Mouse (Mus musculus) MEL (cell line): ENCODE data around the gene Gm765. TPM values are rescaled to one million over a fixed set of nuclear protein-coding genes. Genes with fewer than 3 reads are reported as not detected.

Source experiments
- DNase-seq: peaks from one replicate; pipeline ENCODE4 v3.0.0; 2011; ENCODE audit warnings: low read depth, low spot score
- H3K27ac ChIP-seq: 2 replicates; pipeline ENCODE4 v1.5.1; 2012; ENCODE audit warnings: low read depth, mild to moderate bottlenecking, control low read depth, low read length, moderate library complexity; ENCODE audit not compliant: control insufficient read depth
- H3K27me3 ChIP-seq, 2 experiments: fragments of 150-350 bp in 1 of 2; sonication (generic) in 1 of 2; 2 replicates each; pipeline ENCODE4 v1.6.1; 2012; ENCODE audit warnings: low read length in 2 of 2, mild to moderate bottlenecking in 2 of 2, improper control_type of control experiment in 1 of 2, moderate library complexity in 1 of 2; ENCODE audit not compliant: insufficient read depth in 2 of 2, control insufficient read depth in 1 of 2
- H3K36me3 ChIP-seq, 2 experiments: 2 replicates each; pipeline ENCODE4 v1.6.1; 2012 to 2014; ENCODE audit warnings: low read length in 2 of 2, improper control_type of control experiment in 1 of 2, inconsistent platforms in 1 of 2, mild to moderate bottlenecking in 1 of 2; ENCODE audit not compliant: insufficient read depth in 2 of 2, control insufficient read depth in 1 of 2
- H3K4me1 ChIP-seq, 2 experiments: fragments of 150-350 bp in 1 of 2; sonication (generic) in 1 of 2; 2 replicates each; pipeline ENCODE4 v1.6.1; 2012; ENCODE audit warnings: low read length in 2 of 2, improper control_type of control experiment in 1 of 2, mild to moderate bottlenecking in 1 of 2; ENCODE audit not compliant: insufficient read depth in 2 of 2, control insufficient read depth in 1 of 2
- H3K4me3 ChIP-seq, 2 experiments: fragments of 150-350 bp in 1 of 2; sonication (generic) in 1 of 2; 2 replicates each; pipeline ENCODE4 v1.5.1; 2012; ENCODE audit warnings: low read depth in 2 of 2, low read length in 2 of 2, mild to moderate bottlenecking in 2 of 2, moderate library complexity in 2 of 2, control low read depth in 1 of 2, improper control_type of control experiment in 1 of 2; ENCODE audit not compliant: control insufficient read depth in 1 of 2, insufficient read depth in 1 of 2
- H3K79me2 ChIP-seq: 2 replicates; pipeline ENCODE4 v1.6.1; 2012; ENCODE audit warnings: mild to moderate bottlenecking, low read length, moderate library complexity; ENCODE audit not compliant: control insufficient read depth, poor library complexity, insufficient read depth
- H3K9ac ChIP-seq: 2 replicates; pipeline ENCODE4 v1.6.1; 2012; ENCODE audit warnings: low read depth, mild to moderate bottlenecking, control low read depth, low read length, moderate library complexity; ENCODE audit not compliant: control insufficient read depth, poor library complexity, severe bottlenecking
- H3K9me3 ChIP-seq: fragments of 150-350 bp; sonication (generic); replicated peaks from 2 replicates; pipeline ENCODE4 v1.6.1; 2012; ENCODE audit warnings: mild to moderate bottlenecking, low read length, improper control_type of control experiment, moderate library complexity; ENCODE audit not compliant: insufficient read depth
- CHD1 ChIP-seq: IDR thresholded peaks from 2 replicates; pipeline ENCODE4 v1.6.1; 2012; ENCODE audit warnings: low read depth, mild to moderate bottlenecking, inconsistent platforms, low read length, improper control_type of control experiment
- CHD2 ChIP-seq: IDR thresholded peaks from 2 replicates; pipeline ENCODE4 v1.6.1; 2011; ENCODE audit warnings: low read length, improper control_type of control experiment
- E2F4 ChIP-seq: IDR thresholded peaks from 2 replicates; pipeline ENCODE4 v1.6.1; 2011; ENCODE audit warnings: low read depth, low read length, improper control_type of control experiment, borderline replicate concordance
- ETS1 ChIP-seq: IDR thresholded peaks from 2 replicates; pipeline ENCODE4 v1.6.1; 2012; ENCODE audit warnings: low read depth, mild to moderate bottlenecking, inconsistent platforms, low read length, improper control_type of control experiment, moderate library complexity
- GABPA ChIP-seq: IDR thresholded peaks from 2 replicates; pipeline ENCODE4 v1.6.1; 2012; ENCODE audit warnings: low read depth, mild to moderate bottlenecking, inconsistent platforms, low read length, improper control_type of control experiment, moderate library complexity
- GATA1 ChIP-seq: IDR thresholded peaks from 2 replicates; pipeline ENCODE4 v1.6.1; 2011; ENCODE audit warnings: low read depth, low read length, improper control_type of control experiment
- HCFC1 ChIP-seq: IDR thresholded peaks from 2 replicates; pipeline ENCODE4 v1.6.1; 2012; ENCODE audit warnings: low read depth, mild to moderate bottlenecking, inconsistent platforms, low read length, improper control_type of control experiment, moderate library complexity
- JUND ChIP-seq: IDR thresholded peaks from 2 replicates; pipeline ENCODE4 v1.6.1; 2011; ENCODE audit warnings: low read depth, mild to moderate bottlenecking, improper control_type of control experiment, low read length
- MAFK ChIP-seq: IDR thresholded peaks from 2 replicates; pipeline ENCODE4 v1.6.1; 2011; ENCODE audit warnings: low read depth, mild to moderate bottlenecking, low read length, improper control_type of control experiment, borderline replicate concordance
- MAX ChIP-seq: IDR thresholded peaks from 2 replicates; pipeline ENCODE4 v1.6.1; 2011; ENCODE audit warnings: low read length, improper control_type of control experiment
- MEF2A ChIP-seq: IDR thresholded peaks from 2 replicates; pipeline ENCODE4 v1.6.1; 2014; ENCODE audit warnings: low read depth, mild to moderate bottlenecking, inconsistent platforms, low read length, improper control_type of control experiment; ENCODE audit not compliant: poor library complexity, insufficient replicate concordance, severe bottlenecking; ENCODE audit errors: extremely low read depth
- MYB ChIP-seq: IDR thresholded peaks from 2 replicates; pipeline ENCODE4 v1.6.1; 2011; ENCODE audit warnings: mild to moderate bottlenecking, low read depth, low read length, improper control_type of control experiment
- NELFE ChIP-seq: IDR thresholded peaks from 2 replicates; pipeline ENCODE4 v1.6.1; 2011; ENCODE audit warnings: low read depth, low read length, improper control_type of control experiment
- NRF1 ChIP-seq: IDR thresholded peaks from 2 replicates; pipeline ENCODE4 v1.6.1; 2014; ENCODE audit warnings: low read depth, mild to moderate bottlenecking, inconsistent platforms, low read length, improper control_type of control experiment, moderate library complexity; ENCODE audit not compliant: poor library complexity, insufficient read depth, severe bottlenecking
- POLR2AphosphoS5 ChIP-seq: IDR thresholded peaks from 2 replicates; pipeline ENCODE4 v1.6.1; 2012; ENCODE audit warnings: low read depth, borderline replicate concordance, mild to moderate bottlenecking, inconsistent platforms, low read length, moderate library complexity, mixed read lengths
- SIN3A ChIP-seq: IDR thresholded peaks from 2 replicates; pipeline ENCODE4 v1.6.1; 2012; ENCODE audit warnings: low read length, improper control_type of control experiment, inconsistent platforms
- SMC3 ChIP-seq: IDR thresholded peaks from 2 replicates; pipeline ENCODE4 v1.6.1; 2011; ENCODE audit warnings: low read depth, low read length, improper control_type of control experiment
- TAL1 ChIP-seq: IDR thresholded peaks from 2 replicates; pipeline ENCODE4 v1.6.1; 2012; ENCODE audit warnings: mild to moderate bottlenecking, inconsistent platforms, low read length, moderate library complexity, mixed read lengths
- TBP ChIP-seq: IDR thresholded peaks from 2 replicates; pipeline ENCODE4 v1.8.0; 2011; ENCODE audit warnings: low read depth, low read length, improper control_type of control experiment
- UBTF ChIP-seq: IDR thresholded peaks from 2 replicates; pipeline ENCODE4 v1.6.1; 2012; ENCODE audit warnings: low read depth, mild to moderate bottlenecking, inconsistent platforms, low read length, improper control_type of control experiment, moderate library complexity, borderline replicate concordance; ENCODE audit not compliant: insufficient read depth
- USF1 ChIP-seq: IDR thresholded peaks from 2 replicates; pipeline ENCODE4 v1.6.1; 2014; ENCODE audit warnings: low read depth, mild to moderate bottlenecking, inconsistent platforms, low read length, improper control_type of control experiment, moderate library complexity
- USF2 ChIP-seq, 2 experiments: IDR thresholded peaks; 2 replicates each; pipeline ENCODE4 v1.6.1; 2011 to 2012; ENCODE audit warnings: improper control_type of control experiment in 2 of 2, low read length in 2 of 2, borderline replicate concordance in 1 of 2, inconsistent platforms in 1 of 2, low read depth in 1 of 2, mild to moderate bottlenecking in 1 of 2; ENCODE audit not compliant: insufficient read depth in 1 of 2
- ZKSCAN1 ChIP-seq: IDR thresholded peaks from 2 replicates; pipeline ENCODE4 v1.6.1; 2012; ENCODE audit warnings: low read depth, mild to moderate bottlenecking, inconsistent platforms, low read length, improper control_type of control experiment, moderate library complexity
- ZMIZ1 ChIP-seq: IDR thresholded peaks from 2 replicates; pipeline ENCODE4 v1.6.1; 2012; ENCODE audit warnings: low read depth, mild to moderate bottlenecking, inconsistent platforms, low read length, improper control_type of control experiment, moderate library complexity
- ZNF384 ChIP-seq: IDR thresholded peaks from 2 replicates; pipeline ENCODE4 v1.6.1; 2012; ENCODE audit warnings: low read depth, mild to moderate bottlenecking, inconsistent platforms, low read length, improper control_type of control experiment
- polyA plus RNA-seq, 2 experiments: library from polyadenylated mRNA; stranded (reverse) in 1 of 2; unstranded in 1 of 2; fragments of >175 nt in 1 of 2; fragments of >200 nt in 1 of 2; gene quantifications; 2 replicates each; pipeline versions ENCODE4 v1.2.1 to v1.2.4; 2012; ENCODE audit warnings: low replicate concordance in 2 of 2, low read depth in 1 of 2; ENCODE audit not compliant: insufficient read length in 2 of 2, insufficient read depth in 1 of 2, missing spikeins in 1 of 2
- total RNA-seq: library from RNA; depleted of rRNA; stranded (reverse); fragments of 300-350 nt; gene quantifications from 2 replicates; pipeline ENCODE4 v1.2.3, GENCODE M21; 2012

The Gm765 gene
- total and polyA plus RNA-seq, 3 experiments, result not detected

- H3K4me1 ChIP-seq, result no peaks in the 10 kb centered on the region
Observed at GRCm38 (mm10) chr6:98332714-98333113, 9.8 kb downstream of the Gm765 start.

GRCm38 (mm10) chr6:98311659-98312058 is 30.9 kb downstream of the Gm765 start:
- H3K79me2 ChIP-seq, result no peaks in the 10 kb centered on the region
- no peaks in the 10 kb centered on the region for H3K27me3 ChIP-seq
- DNase-seq, result no peak
- no peak overlapping the region for H3K4me3 ChIP-seq
- H3K36me3 ChIP-seq, result no peaks in the 10 kb centered on the region
- no peak overlapping the region for H3K9ac ChIP-seq
- TF ChIP-seq TBP (no peak), TAL1 (no peak), MEF2A (no peak), HCFC1 (no peak), USF2 (IDR thresholded peaks at IDR 0.05; ENCODE audit: borderline replicate concordance in 1 of 2, insufficient read depth in 1 of 2, low read depth in 1 of 2, low read length in 2 of 2) (no peak), UBTF (no peak), NELFE (no peak), E2F4 (no peak), GATA1 (no peak), CHD2 (no peak), SIN3A (no peak), ZKSCAN1 (no peak), JUND (no peak), GABPA (no peak), MAX (no peak), ETS1 (no peak)
- TF ChIP-seq, all 39 proteins: peak for 0
- Histone ChIP-seq H3K27ac (no peak overlapping the region), H3K9me3 (no peaks in the 10 kb centered on the region), H3K4me1 (no peaks in the 10 kb centered on the region)

More at GRCm38 (mm10) chr6:98332714-98333113, 9.8 kb downstream of the Gm765 start:
- Histone ChIP-seq H3K79me2 (no peaks in the 10 kb centered on the region), H3K9me3 (no peaks in the 10 kb centered on the region), H3K27me3 (no peaks in the 10 kb centered on the region), H3K27ac (no peak overlapping the region), H3K4me3 (no peak overlapping the region), H3K9ac (no peak overlapping the region), H3K36me3 (no peaks in the 10 kb centered on the region)
- no peak for DNase-seq
- TF ChIP-seq TBP (no peak), CHD1 (no peak), GABPA (no peak), POLR2AphosphoS5 (no peak), MYB (no peak), CHD2 (no peak), UBTF (no peak), USF1 (no peak), NRF1 (no peak), MEF2A (no peak), ETS1 (no peak), ZMIZ1 (no peak), SMC3 (no peak), USF2 (IDR thresholded peaks at IDR 0.05; ENCODE audit: borderline replicate concordance in 1 of 2, insufficient read depth in 1 of 2, low read depth in 1 of 2, low read length in 2 of 2) (no peak), MAX (no peak), MAFK (no peak), ZNF384 (no peak)
